Mouse (Mus musculus) neural tube, embryonic 15.5 days (tissue): Measurements from ENCODE around the gene Wfikkn1. TPM values are rescaled to one million over a fixed set of nuclear protein-coding genes. Genes with fewer than 3 reads are reported as not detected.

Experiments used
- ATAC-seq: fragments of 200-750 bp; cut with Nextera tagmentation; 2 replicates; pipeline ENCODE4 v1.8.0; 2017; ENCODE audit warnings: mild to moderate bottlenecking, moderate TSS enrichment, moderate library complexity; ENCODE audit not compliant: low FRiP score
- H3K27ac ChIP-seq: fragments of 300-500 bp; sonication (generic); replicated peaks from 2 replicates; pipeline ENCODE4 v1.5.1; 2015; ENCODE audit warnings: mild to moderate bottlenecking, inconsistent platforms
- H3K27me3 ChIP-seq: fragments of 300-500 bp; sonication (generic); replicated peaks from 2 replicates; pipeline ENCODE4 v1.6.1; 2015; ENCODE audit warnings: inconsistent platforms
- H3K36me3 ChIP-seq: fragments of 300-500 bp; sonication (generic); 2 replicates; pipeline ENCODE4 v1.6.1; 2015; ENCODE audit warnings: inconsistent platforms
- H3K4me1 ChIP-seq: fragments of 300-500 bp; sonication (generic); 2 replicates; pipeline ENCODE4 v1.6.1; 2015; ENCODE audit warnings: inconsistent platforms
- H3K4me2 ChIP-seq: fragments of 300-500 bp; sonication (generic); 2 replicates; pipeline ENCODE4 v1.6.1; 2015; ENCODE audit warnings: inconsistent platforms, mild to moderate bottlenecking, moderate library complexity
- H3K4me3 ChIP-seq: fragments of 300-500 bp; sonication (generic); replicated peaks from 2 replicates; pipeline ENCODE4 v1.5.1; 2015; ENCODE audit warnings: mild to moderate bottlenecking, inconsistent platforms
- H3K9ac ChIP-seq: fragments of 300-500 bp; sonication (generic); replicated peaks from 2 replicates; pipeline ENCODE4 v1.6.1; 2015; ENCODE audit warnings: mild to moderate bottlenecking, inconsistent platforms
- H3K9me3 ChIP-seq: fragments of 300-500 bp; sonication (generic); replicated peaks from 2 replicates; pipeline ENCODE4 v1.6.1; 2016; ENCODE audit warnings: inconsistent platforms
- WGBS: fragments of 180-500 bp; shearing (Covaris S2); methylation state at CpG from one replicate; pipeline ENCODE4 v1.1.7; 2015; ENCODE audit warnings: mixed read lengths; 5-methylcytosine and 5-hydroxymethylcytosine counted together
- polyA plus RNA-seq: library from polyadenylated mRNA; unstranded; fragments of >200 nt; fragmentation: Nextera tagmentation; extraction: Ambion mirVana; gene quantifications from 2 replicates; pipeline ENCODE4 v1.2.1, GENCODE M21; 2015

The Wfikkn1 gene
- polyA plus RNA-seq = 0.47 and 0.52 TPM in 2 replicates

GRCm38 (mm10) chr17:25880196-25880910 lies at the start of gene Wfikkn1:
TSS of gene Wfikkn1 (minus strand) at chr17:25880858.
- H3K9ac ChIP-seq = no peak within 1 kb of the TSS
- no peak within 1 kb of the TSS for H3K4me2 ChIP-seq
- no peaks in the 10 kb centered on the region for H3K9me3 ChIP-seq
- peaks cover 42% of the 10 kb centered on the region for H3K36me3 ChIP-seq
- peaks cover 39% of the 10 kb centered on the region for H3K4me1 ChIP-seq
- WGBS = 29% methylated on average over 5 of the region's 5 CpGs
- 0 out of 2 replicates have a peak within 1 kb of the TSS, but pooled peaks have one; percentile 19 for H3K27ac ChIP-seq
- no peak within 1 kb of the TSS for H3K4me3 ChIP-seq
- ATAC-seq = no peak
- H3K27me3 ChIP-seq = no peaks in the 10 kb centered on the region

GRCm38 (mm10) chr17:25925348-25925747 lies 44.7 kb upstream of the Wfikkn1 start:
- Histone ChIP-seq H3K27ac (no peak overlapping the region), H3K9ac (no peak overlapping the region), H3K9me3 (no peaks in the 10 kb centered on the region), H3K27me3 (no peaks in the 10 kb centered on the region), H3K4me2 (no peak overlapping the region), H3K36me3 (peaks cover 32% of the 10 kb centered on the region), H3K4me3 (no peak overlapping the region), H3K4me1 (peaks cover 6% of the 10 kb centered on the region; the same call in 1 of the 2 replicates)
- no peak for ATAC-seq
- 71% methylated on average over 2 of the region's 2 CpGs for WGBS

GRCm38 (mm10) chr17:25922120-25922519 lies 41.5 kb upstream of the Wfikkn1 start:
- Histone ChIP-seq H3K4me3 (no peak overlapping the region), H3K27ac (no peak overlapping the region), H3K4me2 (no peak overlapping the region), H3K9ac (no peak overlapping the region), H3K36me3 (0 out of 2 replicates have a peak, but pooled peaks cover 7% of the 10 kb centered on the region), H3K4me1 (peaks cover 23% of the 10 kb centered on the region), H3K27me3 (no peaks in the 10 kb centered on the region), H3K9me3 (no peaks in the 10 kb centered on the region)
- WGBS = 78% methylated on average over 5 of the region's 5 CpGs
- no peak for ATAC-seq

- no peaks in the 10 kb centered on the region for H3K27me3 ChIP-seq
- ATAC-seq = peak; percentile 98
- under 1% methylated on average over 40 of the region's 40 CpGs for WGBS
- H3K9me3 ChIP-seq = no peaks in the 10 kb centered on the region
- peaks cover 32% of the 10 kb centered on the region for H3K4me1 ChIP-seq
- H3K9ac ChIP-seq = peak overlapping the region; percentile 83
- H3K36me3 ChIP-seq = peaks cover 6% of the 10 kb centered on the region; the same call in 1 of the 2 replicates
- peak overlapping the region; percentile 71 for H3K4me3 ChIP-seq
- peak overlapping the region; percentile 82 for H3K4me2 ChIP-seq
- peak overlapping the region; percentile 97 for H3K27ac ChIP-seq
Observed at GRCm38 (mm10) chr17:25919786-25920642, 39.4 kb upstream of the Wfikkn1 start.

GRCm38 (mm10) chr17:25919144-25919785 lies 38.6 kb upstream of the Wfikkn1 start, which contains the start of gene Rab40c:
TSS of gene Rab40c (minus strand) at chr17:25919727.
- no peaks in the 10 kb centered on the region for H3K9me3 ChIP-seq
- H3K4me3 ChIP-seq = peak within 1 kb of the TSS; percentile 71
- ATAC-seq = peak; percentile 4; the same call in 1 of the 2 replicates
- peak within 1 kb of the TSS; percentile 97 for H3K27ac ChIP-seq
- no peaks in the 10 kb centered on the region for H3K27me3 ChIP-seq
- H3K9ac ChIP-seq = peak within 1 kb of the TSS; percentile 83
- H3K4me1 ChIP-seq = peaks cover 40% of the 10 kb centered on the region
- under 1% methylated on average over 59 of the region's 78 CpGs for WGBS
- H3K36me3 ChIP-seq = peaks cover 6% of the 10 kb centered on the region; the same call in 1 of the 2 replicates
- H3K4me2 ChIP-seq = peak within 1 kb of the TSS; percentile 82

- no peaks in the 10 kb centered on the region for H3K27me3 ChIP-seq
- H3K9me3 ChIP-seq = no peaks in the 10 kb centered on the region
- 90% methylated on average over 9 of the region's 9 CpGs for WGBS
- H3K4me3 ChIP-seq = peak overlapping the region; percentile 71
- peak overlapping the region; percentile 82 for H3K4me2 ChIP-seq
- peak overlapping the region; percentile 59 for H3K9ac ChIP-seq
- no peak for ATAC-seq
- peaks cover 6% of the 10 kb centered on the region; the same call in 1 of the 2 replicates for H3K36me3 ChIP-seq
- peak overlapping the region; percentile 90 for H3K27ac ChIP-seq
- H3K4me1 ChIP-seq = peaks cover 44% of the 10 kb centered on the region
Observed at GRCm38 (mm10) chr17:25918037-25918750, 37.5 kb upstream of the Wfikkn1 start.

GRCm38 (mm10) chr17:25916931-25917647 lies 36.4 kb upstream of the Wfikkn1 start:
- 81% methylated on average over 8 of the region's 8 CpGs for WGBS
- Histone ChIP-seq H3K27ac (no peak overlapping the region), H3K27me3 (no peaks in the 10 kb centered on the region), H3K4me1 (peaks cover 44% of the 10 kb centered on the region), H3K4me3 (no peak overlapping the region), H3K4me2 (peak overlapping the region; percentile 82; the same call in 1 of the 2 replicates), H3K36me3 (peaks cover 6% of the 10 kb centered on the region; the same call in 1 of the 2 replicates), H3K9ac (0 out of 2 replicates have a peak overlapping the region, but pooled peaks have one; percentile 59), H3K9me3 (no peaks in the 10 kb centered on the region)
- no peak for ATAC-seq

GRCm38 (mm10) chr17:25914295-25914694 lies 33.6 kb upstream of the Wfikkn1 start:
- Histone ChIP-seq H3K4me3 (no peak overlapping the region), H3K27ac (no peak overlapping the region), H3K4me1 (peaks cover 38% of the 10 kb centered on the region), H3K27me3 (no peaks in the 10 kb centered on the region), H3K36me3 (peaks cover 6% of the 10 kb centered on the region; the same call in 1 of the 2 replicates), H3K4me2 (no peak overlapping the region), H3K9ac (no peak overlapping the region), H3K9me3 (no peaks in the 10 kb centered on the region)
- no peak for ATAC-seq
- WGBS = 94% methylated on average over 4 of the region's 4 CpGs

- 91% methylated on average over 1 of the region's 1 CpGs for WGBS
- Histone ChIP-seq H3K27me3 (no peaks in the 10 kb centered on the region), H3K9ac (no peak overlapping the region), H3K4me2 (no peak overlapping the region), H3K9me3 (no peaks in the 10 kb centered on the region), H3K36me3 (peaks cover 6% of the 10 kb centered on the region; the same call in 1 of the 2 replicates), H3K4me1 (peaks cover 38% of the 10 kb centered on the region), H3K27ac (no peak overlapping the region), H3K4me3 (no peak overlapping the region)
- ATAC-seq = no peak
Observed at GRCm38 (mm10) chr17:25913877-25914275, 33.2 kb upstream of the Wfikkn1 start.

- WGBS = 87% methylated on average over 14 of the region's 14 CpGs
- H3K27ac ChIP-seq = no peak overlapping the region
- no peak overlapping the region for H3K9ac ChIP-seq
- H3K27me3 ChIP-seq = no peaks in the 10 kb centered on the region
- no peak overlapping the region for H3K4me2 ChIP-seq
- no peak overlapping the region for H3K4me3 ChIP-seq
- ATAC-seq = no peak
- peaks cover 32% of the 10 kb centered on the region for H3K4me1 ChIP-seq
- H3K9me3 ChIP-seq = no peaks in the 10 kb centered on the region
- H3K36me3 ChIP-seq = peaks cover 6% of the 10 kb centered on the region; the same call in 1 of the 2 replicates
Observed at GRCm38 (mm10) chr17:25913186-25913876, 32.7 kb upstream of the Wfikkn1 start.
